Mouse (Mus musculus) heart, embryonic 10.5 days (tissue): Measurements from ENCODE around the gene Cep57l1. TPM values are rescaled to one million over a fixed set of nuclear protein-coding genes. Genes with fewer than 3 reads are reported as not detected.
"Not testable (repeated sequence)": the region's sequence is repeated elsewhere in the genome, so short reads cannot be mapped to it uniquely, and the experiment has no call there.

Experiments
- DNase-seq: peaks from one replicate; pipeline ENCODE4 v3.0.0-alpha.2; 2017; ENCODE audit warnings: low spot score
- H3K27ac ChIP-seq: fragments of 300-500 bp; sonication (generic); 2 replicates; pipeline ENCODE4 v1.5.1; 2016; ENCODE audit warnings: mild to moderate bottlenecking
- H3K27me3 ChIP-seq: fragments of 300-500 bp; sonication (generic); 2 replicates; pipeline ENCODE4 v1.6.1; 2016; ENCODE audit warnings: mild to moderate bottlenecking; ENCODE audit not compliant: poor library complexity, insufficient read depth, severe bottlenecking
- H3K36me3 ChIP-seq: fragments of 300-500 bp; sonication (generic); 2 replicates; pipeline ENCODE4 v1.6.1; 2016; ENCODE audit warnings: mild to moderate bottlenecking, moderate library complexity
- H3K4me1 ChIP-seq: fragments of 300-500 bp; sonication (generic); 2 replicates; pipeline ENCODE4 v1.6.1; 2016; ENCODE audit warnings: mild to moderate bottlenecking
- H3K4me3 ChIP-seq: fragments of 300-500 bp; sonication (generic); 2 replicates; pipeline ENCODE4 v1.5.1; 2016; ENCODE audit warnings: mild to moderate bottlenecking, moderate library complexity
- H3K9me3 ChIP-seq: fragments of 300-500 bp; sonication (generic); 2 replicates; pipeline ENCODE4 v1.6.1; 2016; ENCODE audit warnings: mild to moderate bottlenecking, moderate library complexity
- WGBS: fragments of 180-500 bp; shearing (Covaris S2); methylation state at CpG from one replicate; pipeline ENCODE4 v1.1.7; 2016; 5-methylcytosine and 5-hydroxymethylcytosine counted together
- polyA plus RNA-seq: library from polyadenylated mRNA; unstranded; fragments of >200 nt; fragmentation: Nextera tagmentation; extraction: Ambion mirVana; gene quantifications from 2 replicates; pipeline ENCODE4 v1.2.1, GENCODE M21; 2016

Gene Cep57l1
- polyA plus RNA-seq, 1 experiment from 2014 or later: 23.6 TPM

DNA sequence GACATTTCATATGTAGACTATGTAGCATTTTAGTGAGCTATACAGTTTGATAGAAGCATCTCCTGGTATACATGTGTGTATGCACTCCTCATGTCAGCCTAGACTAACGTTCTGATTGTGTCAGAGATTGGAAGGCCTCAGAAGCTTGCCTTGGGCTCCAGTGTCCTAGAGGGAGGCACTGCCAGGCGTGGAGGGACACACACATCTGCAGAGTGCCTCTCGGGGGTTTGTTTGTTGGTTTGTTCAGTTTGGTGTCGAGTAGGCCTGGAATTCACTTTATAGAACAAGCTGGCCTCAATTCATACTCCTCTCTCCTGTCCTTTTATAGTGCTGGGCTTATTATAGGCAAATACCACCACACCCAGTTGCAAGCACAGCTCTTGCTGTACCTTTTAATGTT lies 16.3 kb upstream of the Cep57l1 start:
- no peaks in the 10 kb centered on the region for H3K9me3 ChIP-seq
- 83% methylated on average over 4 of the region's 4 CpGs for WGBS
- DNase-seq: peak; percentile 58
- H3K27me3 ChIP-seq: no peaks in the 10 kb centered on the region
- no peak overlapping the region for H3K27ac ChIP-seq
- no peaks in the 10 kb centered on the region for H3K36me3 ChIP-seq
- H3K4me1 ChIP-seq: peaks cover 14% of the 10 kb centered on the region
- H3K4me3 ChIP-seq: no peak overlapping the region

DNA sequence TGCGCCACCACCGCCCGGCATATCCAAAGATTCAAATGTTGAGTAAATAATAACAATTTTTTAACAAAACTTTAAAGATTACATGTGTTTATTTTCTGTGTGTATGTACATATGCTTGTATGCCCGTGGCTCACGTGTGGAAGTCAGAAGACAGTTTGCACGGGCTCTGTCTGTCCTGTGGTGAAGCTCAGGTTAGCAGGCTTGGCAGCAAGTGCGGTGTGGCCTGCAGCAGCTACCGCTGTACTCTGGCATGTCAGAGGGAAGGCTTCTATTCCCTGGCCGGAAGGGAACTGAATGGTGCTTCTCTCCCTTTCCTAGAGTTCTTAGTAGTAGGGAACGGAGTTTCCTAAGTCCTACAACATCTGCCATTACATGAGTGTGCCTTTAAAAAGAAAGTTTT lies 15.4 kb upstream of the Cep57l1 start:
- Histone ChIP-seq H3K27ac (no peak overlapping the region), H3K4me3 (no peak overlapping the region), H3K36me3 (no peaks in the 10 kb centered on the region), H3K4me1 (peaks cover 14% of the 10 kb centered on the region), H3K9me3 (no peaks in the 10 kb centered on the region), H3K27me3 (no peaks in the 10 kb centered on the region)
- peak; percentile 48 for DNase-seq
- WGBS: 85% methylated on average over 10 of the region's 10 CpGs

DNA sequence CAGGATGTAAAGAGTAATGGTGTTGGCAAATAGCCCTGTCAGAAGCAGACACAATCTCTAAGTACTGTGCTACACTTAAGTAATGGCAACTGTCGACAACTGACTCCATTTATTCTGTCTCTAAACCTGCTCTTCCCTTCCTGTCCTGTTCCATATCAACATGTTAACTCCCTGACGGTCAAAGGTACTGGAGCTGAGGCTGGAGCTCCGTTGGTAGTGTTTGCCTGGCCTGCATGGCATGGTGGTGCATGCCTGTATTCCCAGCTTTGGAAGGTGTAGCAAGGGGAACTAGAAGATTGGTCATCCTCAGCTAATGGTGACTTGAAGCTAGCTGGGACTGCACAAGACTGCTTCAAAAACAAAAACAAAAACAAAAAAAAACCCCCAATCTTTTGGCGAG lies 14.2 kb upstream of the Cep57l1 start:
- no peaks in the 10 kb centered on the region for H3K9me3 ChIP-seq

DNA sequence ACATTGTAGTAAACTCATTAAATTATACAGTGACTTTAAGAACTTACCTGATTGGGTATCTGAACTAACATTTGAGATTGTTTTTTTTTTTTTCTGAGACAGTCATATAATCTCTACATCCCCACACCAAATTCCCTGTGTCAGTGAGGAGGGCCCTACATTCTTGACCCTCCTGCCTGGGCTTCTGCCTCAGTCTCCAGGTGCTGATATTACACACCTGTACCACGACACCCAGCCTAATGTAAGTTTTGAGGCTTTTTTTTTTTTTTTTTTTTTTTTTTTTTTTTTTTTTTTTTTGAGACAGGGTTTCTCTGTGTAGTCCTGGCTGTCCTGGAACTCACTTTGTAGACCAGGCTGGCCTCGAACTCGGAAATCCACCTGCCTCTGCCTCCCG lies 13.6 kb upstream of the Cep57l1 start:
- peak; percentile 30 for DNase-seq
- WGBS: 85% methylated on average over 4 of the region's 4 CpGs
- H3K4me3 ChIP-seq, H3K27me3 ChIP-seq, H3K36me3 ChIP-seq, H3K27ac ChIP-seq, H3K4me1 ChIP-seq, H3K9me3 ChIP-seq: not testable (repeated sequence)

More for the DNA sequence above, 14.2 kb upstream of the Cep57l1 start:
- H3K36me3 ChIP-seq: no peaks in the 10 kb centered on the region
- 37% methylated on average over 4 of the region's 4 CpGs for WGBS
- H3K4me1 ChIP-seq: peaks cover 14% of the 10 kb centered on the region
- no peak overlapping the region for H3K27ac ChIP-seq
- H3K27me3 ChIP-seq: no peaks in the 10 kb centered on the region
- peak; percentile 64 for DNase-seq
- H3K4me3 ChIP-seq: no peak overlapping the region

DNA sequence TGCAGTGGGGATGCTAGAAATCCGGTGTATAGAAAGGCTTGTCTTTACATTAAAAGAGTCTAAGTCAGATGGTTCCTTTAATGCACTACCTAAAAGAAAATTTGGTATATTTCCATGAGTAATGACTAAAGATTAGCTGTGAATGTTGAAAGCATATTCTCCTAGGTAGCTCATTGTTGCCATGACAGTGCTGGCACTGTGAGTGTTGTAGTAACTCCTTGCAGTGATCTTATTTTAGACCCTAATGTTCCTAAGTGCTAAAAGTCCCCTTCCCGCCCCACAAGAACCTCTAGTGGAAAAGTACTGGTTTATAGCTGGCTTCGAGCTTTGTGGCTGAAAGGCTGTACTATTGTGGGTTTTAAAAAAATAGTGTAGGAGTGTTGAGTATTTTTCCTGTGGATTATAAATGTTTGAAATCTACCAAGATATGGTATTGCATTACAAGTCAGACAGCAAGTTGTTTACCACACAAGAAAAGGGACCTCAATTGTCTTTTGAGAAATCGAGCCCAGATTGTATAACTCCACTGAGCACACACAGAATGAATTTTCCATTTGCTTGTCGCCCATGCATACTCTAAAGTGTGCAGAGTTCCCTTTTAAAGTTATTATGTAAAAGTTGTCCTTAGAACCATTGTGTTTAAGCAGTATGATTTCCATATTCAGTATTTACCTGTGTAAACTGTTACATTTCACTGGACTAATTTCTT lies 13.1 kb upstream of the Cep57l1 start:
- no peaks in the 10 kb centered on the region for H3K36me3 ChIP-seq
- no peaks in the 10 kb centered on the region for H3K9me3 ChIP-seq
- peak; percentile 22 for DNase-seq
- H3K4me3 ChIP-seq: no peak overlapping the region
- H3K4me1 ChIP-seq: 0 out of 2 replicates have a peak, but pooled peaks cover 4% of the 10 kb centered on the region
- 77% methylated on average over 5 of the region's 5 CpGs for WGBS
- no peak overlapping the region for H3K27ac ChIP-seq
- no peaks in the 10 kb centered on the region for H3K27me3 ChIP-seq

DNA sequence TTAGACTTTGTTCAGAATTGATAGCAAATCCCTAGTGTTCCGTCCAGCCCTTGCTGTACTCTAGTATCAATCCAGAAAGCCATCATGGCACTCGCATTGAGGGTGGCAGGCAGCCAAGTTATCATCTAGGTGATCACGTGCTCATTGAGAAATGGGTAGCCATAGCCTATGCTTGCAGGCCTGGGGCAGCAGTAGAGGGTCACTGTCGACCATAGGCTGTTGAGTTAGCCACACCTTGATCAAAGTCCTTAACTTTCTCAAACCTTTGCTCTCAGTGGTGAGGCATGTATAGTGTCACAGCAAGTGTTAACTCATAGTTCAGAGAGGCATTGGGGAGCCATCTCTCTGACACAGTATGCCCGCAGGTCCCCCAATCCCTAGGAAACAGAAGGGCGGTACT lies 11.5 kb upstream of the Cep57l1 start:
- no peak overlapping the region for H3K4me3 ChIP-seq
- H3K4me1 ChIP-seq: no peaks in the 10 kb centered on the region
- no peaks in the 10 kb centered on the region for H3K9me3 ChIP-seq
- H3K27me3 ChIP-seq: no peaks in the 10 kb centered on the region
- H3K36me3 ChIP-seq: no peaks in the 10 kb centered on the region
- 90% methylated on average over 6 of the region's 6 CpGs for WGBS
- peak; percentile 47 for DNase-seq
- no peak overlapping the region for H3K27ac ChIP-seq

DNA sequence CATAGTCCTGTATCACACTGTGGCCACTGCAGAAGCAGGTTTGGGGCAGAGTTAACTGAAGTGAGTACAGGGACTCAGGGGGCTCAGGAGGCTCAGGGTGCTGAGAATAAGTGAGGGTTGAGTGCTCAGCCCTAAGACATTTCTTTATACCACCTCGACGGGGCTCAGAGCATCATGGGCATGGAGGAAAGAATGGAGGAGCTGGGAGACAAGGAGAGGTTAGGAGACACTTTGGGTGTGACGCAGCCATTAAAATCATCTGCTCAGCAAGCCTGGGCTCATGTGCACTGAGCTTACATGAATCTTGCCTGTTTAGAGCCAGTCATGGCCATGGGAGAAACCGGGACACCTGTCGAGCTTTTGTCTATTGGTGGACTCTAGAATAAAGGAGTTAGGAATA lies 10.7 kb upstream of the Cep57l1 start:
- peak; percentile 47 for DNase-seq
- Histone ChIP-seq H3K27me3 (no peaks in the 10 kb centered on the region), H3K4me1 (no peaks in the 10 kb centered on the region), H3K36me3 (no peaks in the 10 kb centered on the region), H3K4me3 (no peak overlapping the region), H3K9me3 (no peaks in the 10 kb centered on the region), H3K27ac (no peak overlapping the region)
- 89% methylated on average over 5 of the region's 5 CpGs for WGBS

DNA sequence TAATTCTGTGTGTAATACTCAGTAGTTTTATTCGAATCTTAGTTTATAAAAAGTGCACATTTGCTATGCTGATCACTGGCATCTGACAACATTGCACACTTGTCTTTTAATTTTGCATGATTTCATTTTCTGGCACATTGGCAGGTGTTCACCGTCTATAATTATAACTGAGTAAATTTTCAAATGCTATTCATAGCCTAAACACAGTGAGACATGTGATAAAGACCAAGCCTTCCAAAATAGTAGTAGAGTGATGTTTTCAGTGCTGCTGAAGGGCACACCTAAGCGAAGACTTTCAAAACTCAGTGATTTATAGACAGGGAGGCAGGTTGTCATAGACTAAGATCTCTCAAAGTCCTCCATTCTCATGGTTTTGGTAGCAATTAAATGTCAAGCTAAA lies 9.6 kb upstream of the Cep57l1 start:
- no peak for DNase-seq
- Histone ChIP-seq H3K27me3 (no peaks in the 10 kb centered on the region), H3K9me3 (no peaks in the 10 kb centered on the region), H3K4me3 (no peak overlapping the region), H3K4me1 (peaks cover 2% of the 10 kb centered on the region), H3K36me3 (no peaks in the 10 kb centered on the region), H3K27ac (no peak overlapping the region)
- WGBS: 85% methylated on average over 3 of the region's 3 CpGs

DNA sequence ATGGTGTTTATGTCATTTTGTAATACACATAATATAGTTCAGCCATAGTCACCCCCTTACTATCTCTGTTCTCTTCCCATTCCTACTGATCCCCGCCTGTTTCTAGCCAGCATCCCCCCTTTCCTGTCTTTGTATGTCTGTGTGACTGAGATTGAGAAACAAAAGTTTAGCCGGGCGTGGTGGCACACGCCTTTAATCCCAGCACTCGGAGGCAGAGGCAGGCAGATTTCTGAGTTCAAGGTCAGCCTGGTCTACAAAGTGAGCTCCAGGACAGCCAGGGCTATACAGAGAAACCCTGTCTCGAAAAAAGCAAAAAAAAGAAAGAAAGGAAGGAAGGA lies 9.0 kb upstream of the Cep57l1 start:
- not testable (repeated sequence) for H3K4me1 ChIP-seq, H3K9me3 ChIP-seq, H3K27me3 ChIP-seq, H3K36me3 ChIP-seq, H3K27ac ChIP-seq, DNase-seq, H3K4me3 ChIP-seq
- WGBS: 92% methylated on average over 6 of the region's 6 CpGs

DNA sequence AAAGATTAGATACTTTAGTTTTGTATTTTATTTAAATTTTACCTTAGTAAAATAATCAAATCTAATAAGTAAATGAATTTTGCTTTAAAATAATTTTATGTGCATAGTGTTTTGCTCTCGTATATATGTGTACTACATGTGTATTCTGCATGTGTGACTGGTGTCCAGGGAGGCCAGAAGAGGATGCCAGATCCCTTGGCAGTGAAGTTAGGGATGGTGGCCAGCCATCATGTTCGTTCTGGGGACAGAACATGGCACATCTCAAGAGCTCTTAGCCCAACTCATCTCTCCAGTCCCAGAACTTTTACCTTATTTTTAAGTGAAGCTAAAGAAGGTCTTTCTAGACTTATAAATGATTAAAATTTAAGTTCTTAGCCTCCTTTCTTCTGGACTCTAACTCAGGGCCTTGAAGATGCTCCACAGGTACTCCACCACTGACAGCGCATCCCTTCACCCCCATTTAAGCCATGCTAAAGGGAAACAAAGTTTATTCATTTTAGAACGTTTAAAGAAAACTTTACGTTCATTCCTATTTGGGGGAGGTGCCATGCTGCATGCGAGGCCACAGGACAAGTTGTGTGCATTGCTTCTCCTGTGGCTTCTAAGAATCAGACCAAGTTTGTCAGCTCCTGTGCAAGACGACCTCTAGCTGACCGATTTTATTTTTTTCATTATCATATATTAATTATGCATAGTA lies 8.5 kb upstream of the Cep57l1 start:
- H3K4me3 ChIP-seq: no peak overlapping the region
- H3K27me3 ChIP-seq: no peaks in the 10 kb centered on the region
- 84% methylated on average over 8 of the region's 8 CpGs for WGBS
- peaks cover 11% of the 10 kb centered on the region for H3K4me1 ChIP-seq
- H3K9me3 ChIP-seq: no peaks in the 10 kb centered on the region
- peak; percentile 45 for DNase-seq
- no peaks in the 10 kb centered on the region for H3K36me3 ChIP-seq
- no peak overlapping the region for H3K27ac ChIP-seq

DNA sequence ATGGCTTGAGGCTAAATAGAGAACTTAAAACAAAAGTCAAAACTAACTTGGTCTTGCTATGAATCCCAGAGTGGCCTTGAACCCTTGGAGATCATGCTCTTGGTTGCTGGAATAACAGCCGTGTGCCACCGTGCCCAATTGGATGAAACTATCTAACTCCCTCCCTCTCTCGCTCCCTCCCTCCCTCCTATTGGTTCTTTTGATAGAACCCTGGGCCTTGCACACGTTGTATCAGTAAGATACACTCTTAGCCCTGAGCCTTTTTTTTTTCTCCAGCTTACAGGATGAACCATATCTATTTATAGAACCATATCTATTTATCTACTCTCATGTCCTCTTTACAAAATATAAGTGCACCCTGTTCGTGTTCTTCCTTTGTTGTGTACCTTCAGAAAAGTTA lies 6.8 kb upstream of the Cep57l1 start:
- Histone ChIP-seq H3K36me3 (no peaks in the 10 kb centered on the region), H3K4me3 (no peak overlapping the region), H3K4me1 (peaks cover 26% of the 10 kb centered on the region), H3K27me3 (no peaks in the 10 kb centered on the region), H3K9me3 (no peaks in the 10 kb centered on the region), H3K27ac (no peak overlapping the region)
- DNase-seq: peak; percentile 24
- WGBS: 69% methylated on average over 5 of the region's 5 CpGs

DNA sequence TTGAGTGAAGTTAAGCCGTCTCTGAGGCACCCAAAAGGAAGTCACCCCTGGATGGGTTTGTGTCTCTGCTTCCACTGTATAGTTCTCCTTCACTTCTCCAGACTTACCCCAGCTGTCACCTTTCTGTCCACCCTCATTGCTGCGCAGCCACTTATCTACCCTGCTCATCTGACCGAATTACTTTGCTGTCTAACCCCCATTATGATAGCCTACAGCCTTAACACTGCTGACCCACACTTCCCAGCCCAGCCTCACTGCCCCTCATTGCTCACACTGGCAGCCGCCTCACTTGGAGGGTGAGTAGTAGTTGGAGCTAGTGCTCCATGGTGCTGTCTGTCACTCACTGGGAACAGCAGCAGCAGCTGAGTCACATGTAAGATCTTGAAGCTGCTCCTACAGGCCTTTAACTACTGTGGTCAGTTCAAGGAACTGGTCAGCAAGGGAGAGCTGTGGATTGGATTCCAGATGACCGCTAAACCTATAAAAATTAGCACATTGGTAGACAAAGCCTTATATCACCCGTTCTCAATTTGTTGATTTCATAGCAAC lies 4.7 kb upstream of the Cep57l1 start:
- H3K36me3 ChIP-seq: no peaks in the 10 kb centered on the region
- WGBS: 74% methylated on average over 6 of the region's 6 CpGs

DNA sequence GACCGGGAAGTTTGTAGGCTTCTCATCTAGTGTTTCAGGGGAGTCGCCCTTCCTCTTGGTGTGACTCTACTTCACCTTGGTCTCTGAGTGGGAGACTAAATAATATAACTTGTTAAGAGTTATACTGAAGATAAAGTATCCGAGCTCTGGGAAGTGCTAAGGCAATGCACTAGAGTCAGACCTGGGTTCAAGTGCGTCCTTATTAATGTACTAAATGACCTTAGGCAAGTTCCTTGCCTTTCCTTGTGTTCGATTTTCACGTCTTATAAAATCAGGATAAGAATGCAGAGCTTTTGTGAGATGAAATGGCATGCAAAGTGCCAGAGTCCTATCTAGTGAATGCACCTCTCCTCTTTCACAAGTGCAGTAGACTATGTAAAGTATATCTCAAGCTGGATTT lies 2.9 kb upstream of the Cep57l1 start:
- Histone ChIP-seq H3K27me3 (no peaks in the 10 kb centered on the region), H3K9me3 (no peaks in the 10 kb centered on the region), H3K4me3 (peak overlapping the region; percentile 77), H3K36me3 (no peaks in the 10 kb centered on the region), H3K4me1 (peaks cover 29% of the 10 kb centered on the region), H3K27ac (no peak overlapping the region)
- no peak for DNase-seq
- 72% methylated on average over 6 of the region's 6 CpGs for WGBS

More for the DNA sequence above, 4.7 kb upstream of the Cep57l1 start:
- Histone ChIP-seq H3K27ac (no peak overlapping the region; the same call in 1 of the 2 replicates), H3K4me3 (no peak overlapping the region), H3K4me1 (peaks cover 29% of the 10 kb centered on the region), H3K27me3 (no peaks in the 10 kb centered on the region), H3K9me3 (no peaks in the 10 kb centered on the region)
- DNase-seq: peak; percentile 73
